Mouse (Mus musculus): ENCODE measurements around the gene Epas1.

Epas1 gene

DNA sequence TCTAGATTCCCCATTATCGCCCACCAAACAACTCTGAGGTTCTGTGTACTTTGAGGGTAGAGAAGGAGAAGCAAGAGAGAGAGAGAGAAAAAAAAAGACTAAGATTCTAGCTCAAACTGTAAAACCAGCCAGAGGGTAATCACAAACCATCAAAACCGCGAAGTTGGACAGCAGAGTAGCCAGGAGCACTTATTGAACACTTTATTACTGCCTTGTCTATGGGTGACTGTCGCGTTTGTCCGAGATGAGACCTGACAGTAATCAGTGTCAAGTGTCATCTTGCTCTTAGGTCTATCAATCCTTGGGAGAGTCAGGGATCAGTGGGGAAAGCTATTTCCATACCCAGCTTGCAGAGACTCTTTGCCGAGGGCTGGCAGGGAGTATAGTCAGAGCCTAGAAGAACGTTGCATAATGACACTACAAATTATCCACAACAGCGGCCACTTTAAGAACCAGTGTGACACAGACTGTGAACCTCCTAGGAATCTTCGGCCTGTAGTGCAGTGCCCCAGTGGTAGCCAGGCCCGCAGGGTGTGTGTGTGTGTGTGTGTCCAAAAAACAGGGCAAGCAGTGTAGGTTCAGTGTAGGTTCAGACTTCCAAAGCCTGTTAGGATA lies 2.2 kb downstream of the Epas1 start:
- DNase-seq (ENCODE audit: low spot score), result no peak

DNA sequence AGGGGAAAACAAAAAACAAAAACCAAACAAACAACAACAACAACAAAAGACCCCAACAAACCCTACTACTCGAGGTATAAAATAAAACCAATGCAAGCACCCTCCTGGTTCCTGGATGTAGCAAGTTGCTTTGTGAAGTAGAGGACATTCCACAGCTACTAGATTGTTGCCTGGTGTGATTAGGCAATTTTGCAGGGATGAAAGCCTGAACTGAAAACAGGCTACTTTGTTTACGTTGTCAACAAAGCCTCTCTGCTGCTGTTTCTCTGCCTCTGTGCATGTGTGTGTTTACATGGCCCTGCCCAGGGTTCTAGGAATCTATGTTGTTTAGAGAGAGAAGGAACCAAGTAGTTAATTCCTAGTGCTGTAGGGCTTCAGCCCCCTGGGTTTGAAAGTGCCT lies 4.1 kb downstream of the Epas1 start:
- DNase-seq (ENCODE audit: low spot score), result no peak

GRCm38 (mm10) chr17:86761859-86762258 lies 8.4 kb downstream of the Epas1 start:
- no peak for DNase-seq (ENCODE audit: low spot score)

DNA sequence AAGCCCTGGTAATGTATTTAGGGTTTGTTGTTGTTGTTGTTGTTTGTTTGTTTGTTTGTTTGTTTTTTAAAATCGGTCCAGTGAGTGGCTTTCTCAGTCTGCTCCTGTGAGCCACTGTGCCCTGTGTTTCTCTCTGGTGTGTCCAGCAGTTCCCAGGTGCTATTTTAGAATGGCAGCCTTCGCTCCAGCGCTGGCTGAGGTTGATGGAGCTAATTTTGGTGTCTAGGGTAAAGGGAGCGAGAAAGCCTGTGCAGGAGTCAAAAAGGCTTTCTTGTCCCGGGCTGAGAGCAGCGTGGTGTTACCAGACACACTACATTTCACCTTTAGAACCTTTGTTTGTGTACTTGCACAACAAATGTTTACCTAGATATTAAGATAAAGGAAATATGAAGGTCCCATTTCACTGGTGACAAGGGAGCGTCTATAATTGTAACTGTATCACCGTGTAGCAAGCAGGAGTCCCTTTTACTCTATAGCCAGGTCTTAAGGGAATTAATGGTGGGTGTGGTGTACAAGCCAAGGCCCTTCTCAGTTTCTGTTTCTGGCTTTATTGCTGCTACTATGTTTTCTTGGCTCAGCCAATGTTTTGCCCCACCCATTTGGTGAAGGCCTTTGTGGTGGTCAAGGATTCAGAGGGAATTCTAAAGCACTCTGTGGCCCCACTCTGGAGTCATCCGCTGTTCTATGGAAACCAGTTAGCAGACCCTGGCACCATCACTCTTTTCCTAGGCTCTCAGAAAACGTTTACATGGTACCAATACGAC lies 9.2 kb downstream of the Epas1 start:
- DNase-seq (ENCODE audit: low spot score), result no peak

DNA sequence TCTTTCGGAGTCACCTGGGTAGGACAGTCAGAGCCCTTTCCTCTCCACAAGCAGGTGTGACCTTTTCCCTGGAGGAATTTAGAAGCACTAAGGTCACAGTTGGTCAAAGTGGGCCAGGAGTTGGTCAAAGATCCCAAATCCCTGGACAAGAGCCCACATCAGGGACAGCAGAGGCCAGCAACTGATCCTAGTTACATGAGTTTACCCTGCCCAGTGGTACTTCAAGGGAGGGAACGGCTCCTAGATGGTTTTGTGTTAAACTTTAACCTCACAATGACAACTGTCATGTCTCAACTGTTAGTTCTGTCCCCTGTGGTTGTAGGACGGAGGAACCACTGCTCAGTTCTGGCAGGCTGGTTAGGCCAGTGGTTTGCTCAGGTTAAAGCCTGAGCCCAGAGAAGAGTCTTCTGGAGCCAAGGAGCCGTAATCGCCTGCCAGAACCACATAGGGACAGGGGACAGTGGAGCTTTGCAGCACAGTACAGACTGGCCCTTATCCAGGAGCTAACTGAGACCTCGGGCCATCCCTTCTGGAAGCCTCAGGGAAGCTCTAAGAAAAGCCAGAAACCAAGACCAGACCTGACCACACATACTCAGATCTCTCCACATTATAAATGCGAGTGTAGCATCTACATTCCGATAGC lies 12.4 kb downstream of the Epas1 start:
- DNase-seq (ENCODE audit: low spot score), result no peak

DNA sequence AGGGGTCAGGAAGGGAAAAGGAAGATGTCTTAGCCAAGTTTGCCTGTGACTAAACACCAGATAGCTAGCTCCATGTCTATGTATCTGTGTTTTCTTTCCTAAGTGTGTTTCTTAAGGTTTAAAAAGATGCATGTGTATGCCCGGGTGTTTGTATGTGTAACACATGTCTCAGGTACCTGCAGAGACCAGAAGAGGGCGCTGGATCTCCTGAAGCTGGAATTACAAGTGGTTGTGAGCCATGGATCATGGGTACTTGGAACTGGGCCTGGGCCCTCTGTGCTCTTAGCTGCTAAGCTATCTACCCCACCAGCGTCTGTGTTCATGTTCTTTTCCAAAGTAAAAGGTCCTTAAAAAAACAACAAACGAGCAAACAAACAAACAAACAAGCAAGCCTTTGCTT lies 12.9 kb downstream of the Epas1 start:
- no peak for DNase-seq (ENCODE audit: low spot score)

DNA sequence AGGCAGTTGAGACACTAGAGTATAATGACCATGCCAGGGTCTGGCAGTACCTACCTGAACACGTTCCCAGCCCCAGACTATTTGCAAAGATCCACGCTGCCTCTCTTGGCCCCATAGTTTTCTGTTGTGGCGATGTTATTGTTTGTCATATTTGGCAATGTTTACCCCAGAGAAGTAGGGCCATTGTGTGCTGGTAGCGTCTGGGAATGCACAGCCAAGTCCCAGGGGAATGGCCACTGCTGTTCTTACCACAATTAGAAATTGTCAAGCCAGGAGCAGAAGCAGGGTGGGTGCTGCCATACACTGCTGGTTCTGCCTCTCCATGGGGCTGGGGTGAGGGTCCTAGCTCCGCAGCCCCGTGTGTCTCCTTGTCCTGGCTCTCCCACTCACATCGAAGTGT lies 15.1 kb downstream of the Epas1 start:
- no peak for DNase-seq (ENCODE audit: low spot score)

- DNase-seq (ENCODE audit: low spot score), result peak; percentile 48
Observed at GRCm38 (mm10) chr17:86769330-86770211, 16.1 kb downstream of the Epas1 start.

DNA sequence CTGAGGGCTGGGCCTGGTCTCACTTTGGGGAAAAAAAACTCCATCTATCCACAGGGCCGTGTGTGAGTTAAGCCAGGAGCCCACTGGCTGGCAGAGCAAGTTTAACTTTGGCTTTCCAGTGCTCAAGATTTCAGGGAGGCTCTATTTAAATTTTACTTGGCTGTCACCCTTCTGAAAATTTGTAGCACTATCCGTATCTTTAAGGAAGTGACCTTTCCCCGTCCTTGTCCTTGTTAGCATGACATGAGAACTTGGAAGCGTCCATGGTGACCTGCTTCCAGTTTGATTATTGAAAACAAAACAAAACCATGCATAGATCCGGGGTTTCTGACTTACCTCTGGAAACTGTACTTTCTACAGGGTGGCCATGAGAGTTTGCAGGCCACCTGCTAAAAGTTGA lies 17.3 kb downstream of the Epas1 start:
- no peak for DNase-seq (ENCODE audit: low spot score)

GRCm38 (mm10) chr17:86772035-86772434 lies 18.5 kb downstream of the Epas1 start:
- DNase-seq (ENCODE audit: low spot score), result no peak

DNA sequence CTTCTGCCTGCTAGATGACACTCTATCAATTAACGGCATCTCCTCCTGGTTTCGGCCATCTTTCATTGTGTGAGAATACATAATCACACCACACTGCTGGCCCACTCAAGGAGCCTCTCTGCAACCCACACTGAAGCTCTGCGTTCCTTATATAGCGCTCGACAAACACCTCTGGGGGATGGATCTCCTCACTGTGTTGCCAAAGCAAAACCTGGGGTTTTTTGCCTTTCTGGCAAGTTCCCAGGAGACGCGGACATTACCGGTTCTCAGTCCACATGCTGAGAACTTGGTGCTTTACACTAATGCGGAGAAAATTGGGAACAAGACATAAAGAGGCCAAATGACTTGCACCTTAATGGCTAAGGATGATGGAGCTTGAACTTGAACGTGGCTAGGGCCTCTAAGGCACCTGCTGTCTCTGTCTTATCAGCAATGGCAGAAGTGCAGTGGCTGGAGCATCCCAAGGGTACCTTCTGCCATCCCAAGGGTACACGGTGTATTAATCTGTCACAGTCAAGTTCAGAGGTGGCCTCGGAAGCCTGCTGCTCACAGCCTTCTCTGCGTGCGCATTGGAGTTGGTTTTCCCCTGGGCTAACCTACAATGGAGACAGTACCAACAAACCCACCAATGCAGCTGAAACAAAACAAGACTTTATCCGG lies 19.6 kb downstream of the Epas1 start:
- no peak for DNase-seq (ENCODE audit: low spot score)

DNA sequence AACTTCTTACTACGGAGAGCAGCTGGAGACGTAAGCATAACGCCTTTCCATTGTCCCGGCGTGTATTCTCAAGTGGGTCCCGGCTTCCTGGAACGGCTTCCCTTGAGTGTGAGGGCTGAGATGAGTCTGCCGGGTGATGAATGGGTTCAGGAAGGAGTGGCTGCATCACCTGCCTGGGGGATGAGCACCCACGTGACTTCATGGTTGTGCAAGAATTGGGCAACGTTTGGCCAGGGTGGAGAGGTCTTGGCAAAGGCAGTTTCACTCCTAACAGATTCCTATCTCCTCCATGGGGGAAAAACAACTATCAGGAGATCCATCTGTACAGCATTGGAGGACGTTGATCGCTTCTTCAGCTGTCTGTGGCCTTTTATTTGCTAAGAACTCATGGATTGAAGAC lies 23.0 kb downstream of the Epas1 start:
- no peak for DNase-seq (ENCODE audit: low spot score)

- no peak for DNase-seq (ENCODE audit: low spot score)
Observed at GRCm38 (mm10) chr17:86778147-86778546, 24.6 kb downstream of the Epas1 start.

DNA sequence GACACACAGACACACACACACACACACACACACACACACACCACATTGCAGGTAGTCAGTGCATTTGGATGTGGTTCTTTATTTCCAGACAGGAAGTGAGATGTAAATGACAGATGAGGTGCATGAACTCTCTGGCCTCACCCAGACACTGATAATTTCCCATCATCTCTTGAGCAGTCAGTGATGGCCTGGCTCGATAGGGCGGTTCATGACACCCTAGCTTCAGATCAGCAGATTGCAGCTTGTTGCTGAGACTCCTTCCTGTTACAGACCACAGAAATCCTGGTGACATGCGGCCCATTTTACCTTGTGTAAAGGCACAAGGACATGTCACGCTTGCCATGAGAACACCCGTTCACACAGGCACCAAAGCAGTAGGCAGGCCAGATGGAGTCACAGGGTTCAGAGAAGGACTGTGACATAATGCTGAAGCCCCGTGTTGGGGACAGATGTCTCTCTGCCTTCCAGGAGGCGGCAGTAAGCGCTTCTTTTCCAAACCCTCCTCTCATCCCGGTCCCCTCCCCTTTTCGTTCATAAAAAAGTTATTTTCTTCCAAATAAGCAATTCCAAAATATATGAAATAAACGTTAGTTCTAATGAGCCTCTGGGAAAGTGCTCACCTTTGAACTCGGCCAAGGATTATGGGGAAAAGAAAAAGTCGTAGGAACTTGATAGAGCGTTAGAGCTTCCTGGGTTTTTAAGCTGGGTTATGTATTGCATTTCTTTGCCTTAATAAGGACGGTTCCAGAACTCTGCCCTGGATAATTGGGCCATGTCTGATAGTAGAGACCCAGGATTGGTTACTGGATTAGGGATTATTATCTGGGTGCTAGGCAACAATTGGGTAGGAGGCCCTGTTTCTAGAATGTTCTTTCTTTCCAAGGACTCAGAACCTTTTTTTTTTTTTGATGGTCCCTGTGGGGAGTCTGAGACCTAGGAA lies 26.0 kb downstream of the Epas1 start:
- DNase-seq (ENCODE audit: low spot score), result no peak

GRCm38 (mm10) chr17:86780708-86781318 lies 27.3 kb downstream of the Epas1 start:
- no peak for DNase-seq (ENCODE audit: low spot score)

GRCm38 (mm10) chr17:86781755-86782400 lies 28.4 kb downstream of the Epas1 start:
- no peak for DNase-seq (ENCODE audit: low spot score)

DNA sequence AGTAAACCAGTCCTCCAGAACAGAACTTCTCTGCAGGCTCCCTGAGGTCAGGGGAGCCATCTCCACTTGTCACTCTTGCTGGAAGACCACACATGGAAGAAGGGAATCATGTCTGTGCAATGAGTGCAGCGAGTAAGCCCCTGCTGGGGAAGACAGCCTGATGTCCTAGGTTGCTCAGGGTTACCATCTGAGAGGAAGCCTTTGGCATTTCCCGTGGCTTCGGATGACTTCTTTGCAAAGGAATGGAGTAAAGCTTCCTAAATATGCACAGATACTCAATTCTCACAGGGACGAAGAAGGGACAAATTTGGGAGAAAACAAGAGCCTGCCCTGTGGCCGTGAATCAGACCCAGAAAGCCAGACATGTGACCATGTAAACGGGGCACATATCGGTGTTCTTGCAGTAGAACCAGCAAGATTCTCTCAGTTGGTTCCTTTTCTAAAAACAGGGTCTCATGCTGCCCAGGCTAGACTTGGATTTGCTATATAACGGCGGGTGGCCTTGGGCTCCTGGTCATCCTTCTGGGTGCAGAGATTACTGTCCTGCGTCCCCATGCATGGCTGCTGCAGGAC lies 31.0 kb downstream of the Epas1 start:
- no peak for DNase-seq (ENCODE audit: low spot score)

GRCm38 (mm10) chr17:86785612-86786011 lies 32.1 kb downstream of the Epas1 start:
- no peak for DNase-seq (ENCODE audit: low spot score)

- DNase-seq (ENCODE audit: low spot score), result no peak
Observed at GRCm38 (mm10) chr17:86786496-86786895, 33.0 kb downstream of the Epas1 start.

All from urinary bladder, postnatal 25 days (tissue).